Mouse (Mus musculus) Patski (cell line): ENCODE data around the gene Slc6a11. TPM values are rescaled to one million over a fixed set of nuclear protein-coding genes. Genes with fewer than 3 reads are reported as not detected.

Source experiments
- ATAC-seq: fragments of 100-300 bp; one replicate; pipeline ENCODE4 v1.8.0; 2021
- CTCF ChIA-PET: fragments of 350-600 bp; sonication (Branson Sonifier 250); formaldehyde crosslinking; loops from one replicate; lab custom pipeline; 2022; ENCODE audit warnings: inconsistent platforms; lab: Charles Lee
- POLR2A ChIA-PET: fragments of 350-600 bp; sonication (Branson Sonifier 250); formaldehyde crosslinking; loops from one replicate; lab custom pipeline; 2022; ENCODE audit warnings: antibody characterized with exemption, inconsistent platforms; lab: Charles Lee
- DNase-seq: peaks from one replicate; pipeline ENCODE4 v3.0.0-alpha.2; 2011; ENCODE audit warnings: low read depth, low spot score
- H3K27me3 ChIP-seq: fragments of 371-371 bp; one replicate; pipeline ENCODE4 v1.5.1; 2021
- CTCF ChIP-seq: fragments of 100-300 bp; IDR thresholded peaks from one replicate; pipeline ENCODE4 v1.5.1; 2021
- in situ Hi-C: fragments of 300-500 bp; cut with MboI; formaldehyde crosslinking; loops from 3 replicates; pipeline ENCODE4 v1.11.1; 2018; ENCODE audit warnings: low pct_unique_long_range_greater_than_20kb, mixed read lengths
- polyA plus RNA-seq: library from polyadenylated mRNA; unstranded; gene quantifications from one replicate; pipeline ENCODE4 v1.2.3, GENCODE M21; 2021

Slc6a11 gene
- polyA plus RNA-seq, 1 experiment from 2014 or later: not detected

DNA sequence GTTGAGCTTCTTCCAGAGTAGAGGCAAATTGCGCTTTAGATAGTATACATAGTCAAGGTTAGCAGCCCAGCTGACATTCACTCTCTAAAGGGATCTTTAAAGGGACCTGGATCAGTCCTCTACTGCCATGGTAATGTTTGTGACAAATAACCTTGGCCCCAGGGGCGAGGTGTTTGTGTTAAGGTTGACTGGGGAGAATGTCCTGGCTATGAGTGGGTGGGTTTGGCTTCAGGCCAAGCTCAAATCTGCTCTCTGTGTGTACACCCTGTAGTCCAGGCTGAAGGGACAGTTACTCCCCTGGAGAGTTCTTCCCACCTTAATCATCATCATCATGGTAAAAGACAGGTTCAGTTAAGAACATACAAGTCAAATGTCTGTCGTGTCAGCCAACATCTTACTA is 97.2 kb downstream of the Slc6a11 start:
- ChIA-PET POLR2A (no interaction called here), CTCF (no interaction called here)
- DNase-seq (no peak), ATAC-seq (no peak)
- H3K27me3 ChIP-seq: peaks cover 14% of the 10 kb centered on the region
- in situ Hi-C loops: no loop called here
- TF ChIP-seq CTCF: no peak

DNA sequence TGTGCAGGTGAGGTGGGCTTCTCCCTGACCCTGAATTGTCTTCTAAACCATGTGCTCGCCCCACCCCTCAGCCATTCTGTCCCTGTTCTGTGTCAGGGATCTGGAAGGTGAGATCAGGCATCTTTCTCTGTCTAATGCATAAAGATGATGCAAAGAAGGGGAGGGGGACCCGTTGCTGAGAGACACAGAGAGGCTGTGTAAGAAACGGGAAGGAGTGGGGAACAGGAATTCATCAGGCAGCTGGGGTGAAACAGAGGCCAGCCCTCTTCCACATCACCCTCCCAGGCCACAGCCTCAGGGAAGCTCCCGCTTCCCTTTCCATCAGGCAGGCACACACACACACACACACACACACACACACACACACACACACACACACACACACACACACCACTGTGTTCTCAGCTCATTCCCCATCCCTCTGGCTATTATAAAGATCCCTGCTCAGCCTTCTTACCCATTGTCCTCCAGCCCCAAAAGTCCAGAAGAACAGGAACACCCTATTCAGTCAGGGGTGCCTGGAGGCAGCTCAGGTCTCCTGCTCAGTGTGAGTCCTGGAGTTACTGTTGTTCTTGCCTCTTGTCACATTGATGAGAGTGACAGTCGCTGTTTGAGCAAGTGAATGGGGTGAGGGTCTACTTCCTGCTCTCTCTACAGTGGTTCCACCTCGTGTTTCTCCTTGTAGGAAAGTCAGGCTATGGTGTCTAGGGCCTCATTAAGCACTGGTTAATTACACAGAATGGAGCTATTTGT is 108.0 kb downstream of the Slc6a11 start:
- in situ Hi-C loops: no loop called here
- ChIA-PET CTCF (interaction anchor here (1.7 kb wide), 1 partner anchor 11 kb away, joined by 5 read pairs; no protein-coding TSS in a partner anchor), POLR2A (no interaction called here)
- TF ChIP-seq CTCF: no peak
- no peak for ATAC-seq
- no peak for DNase-seq
- peaks cover 51% of the 10 kb centered on the region for H3K27me3 ChIP-seq

GRCm38 (mm10) chr6:114245665-114246064 is 114.6 kb downstream of the Slc6a11 start:
- ATAC-seq (no peak), DNase-seq (no peak)
- no peak for TF ChIP-seq CTCF
- in situ Hi-C loops: no loop called here
- CTCF ChIA-PET: no interaction called here
- H3K27me3 ChIP-seq: peaks cover 21% of the 10 kb centered on the region
- POLR2A ChIA-PET: interaction anchor here (0.6 kb wide), 1 partner anchor 16 kb away, joined by 3 read pairs; no protein-coding TSS in a partner anchor

- peak; percentile 61 for ATAC-seq
- in situ Hi-C loops: no loop called here
Observed at GRCm38 (mm10) chr6:114250311-114250710, 119.3 kb downstream of the Slc6a11 start.

GRCm38 (mm10) chr6:114254927-114255326 is 123.9 kb downstream of the Slc6a11 start:
- CTCF ChIA-PET: no interaction called here

More at GRCm38 (mm10) chr6:114250311-114250710, 119.3 kb downstream of the Slc6a11 start:
- peaks cover 11% of the 10 kb centered on the region for H3K27me3 ChIP-seq
- CTCF ChIA-PET: interaction anchor here (1.2 to 1.5 kb wide), 5 partner anchors 8 to 26 kb away, joined by 3 to 5 read pairs (median 4); no protein-coding TSS in a partner anchor
- no peak for DNase-seq
- TF ChIP-seq CTCF: peak; percentile 86
- POLR2A ChIA-PET: no interaction called here

DNA sequence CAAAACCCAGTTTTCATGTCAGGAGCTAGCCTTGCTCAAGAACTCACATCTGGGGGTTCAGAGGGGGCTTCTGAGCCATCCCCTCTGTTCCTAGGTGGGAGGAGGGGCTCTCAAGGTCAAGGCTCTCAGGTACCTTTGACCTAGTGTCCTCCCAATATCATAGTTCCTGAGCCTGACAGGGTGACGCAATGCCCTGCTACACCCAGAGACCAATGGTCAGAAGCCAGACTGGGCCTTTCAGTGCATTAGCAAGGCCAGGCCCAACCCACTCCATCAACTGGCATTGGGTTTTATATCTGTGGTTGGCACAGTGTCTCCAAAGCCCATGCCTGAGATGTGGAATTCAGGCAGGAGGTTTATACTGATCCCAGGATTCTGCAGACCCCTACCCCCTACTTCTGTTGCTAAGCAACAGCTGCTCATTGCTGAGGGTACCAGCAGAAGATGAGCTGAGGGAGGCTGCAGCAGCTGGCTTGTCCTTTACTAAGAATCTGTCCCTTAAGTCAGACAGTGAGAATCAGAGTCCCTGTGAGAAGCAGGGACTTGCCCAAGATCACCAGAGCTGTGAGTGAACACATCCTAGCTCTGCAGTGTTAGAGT is 126.8 kb downstream of the Slc6a11 start:
- ChIA-PET CTCF (no interaction called here), POLR2A (no interaction called here)
- TF ChIP-seq CTCF: no peak
- DNase-seq (no peak), ATAC-seq (no peak)
- in situ Hi-C loops: no loop called here
- H3K27me3 ChIP-seq: peaks cover 4% of the 10 kb centered on the region

More at GRCm38 (mm10) chr6:114254927-114255326, 123.9 kb downstream of the Slc6a11 start:
- no peak for TF ChIP-seq CTCF
- DNase-seq (no peak), ATAC-seq (no peak)
- in situ Hi-C loops: no loop called here
- POLR2A ChIA-PET: no interaction called here
- H3K27me3 ChIP-seq: no peaks in the 10 kb centered on the region

DNA sequence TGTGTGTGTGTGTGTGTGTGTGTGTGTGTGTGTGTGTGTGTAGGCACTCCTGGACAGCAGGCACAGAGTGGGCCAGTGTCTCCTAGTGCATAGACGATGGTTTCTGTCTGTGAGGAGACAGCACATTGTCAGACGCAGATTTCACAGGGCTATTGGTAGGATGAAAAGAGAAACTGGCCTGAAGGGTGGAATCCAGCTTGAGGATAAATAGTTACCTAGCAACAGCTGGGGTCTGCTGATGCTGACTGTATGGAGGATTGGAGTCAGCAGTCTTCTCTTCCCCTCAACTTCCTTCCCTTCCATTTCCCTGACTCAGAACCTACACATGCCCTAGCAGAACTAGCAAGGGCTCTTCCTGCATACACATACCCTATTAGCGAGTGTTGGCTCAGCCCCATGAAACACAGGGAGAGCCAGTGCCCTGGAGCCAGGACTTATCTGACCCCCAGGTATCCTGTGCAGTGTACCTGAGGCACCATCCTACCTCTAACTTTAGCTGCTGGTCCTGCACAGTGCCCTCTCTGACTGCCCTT is 127.7 kb downstream of the Slc6a11 start:
- ChIA-PET CTCF (no interaction called here), POLR2A (no interaction called here)
- ATAC-seq (no peak), DNase-seq (no peak)
- TF ChIP-seq CTCF: no peak
- H3K27me3 ChIP-seq: peaks cover 5% of the 10 kb centered on the region
- in situ Hi-C loops: no loop called here

GRCm38 (mm10) chr6:114261609-114262008 is 130.6 kb downstream of the Slc6a11 start:
- no peak for ATAC-seq
- no peak for DNase-seq
- peaks cover 11% of the 10 kb centered on the region for H3K27me3 ChIP-seq
- TF ChIP-seq CTCF: no peak
- POLR2A ChIA-PET: interaction anchor here (0.5 kb wide), 1 partner anchor 16 kb away, joined by 3 read pairs; no protein-coding TSS in a partner anchor
- CTCF ChIA-PET: no interaction called here
- in situ Hi-C loops: no loop called here

GRCm38 (mm10) chr6:114264010-114264409 is 133.0 kb downstream of the Slc6a11 start:
- peaks cover 11% of the 10 kb centered on the region for H3K27me3 ChIP-seq
- CTCF ChIA-PET: no interaction called here
- in situ Hi-C loops: no loop called here
- TF ChIP-seq CTCF: no peak
- DNase-seq (no peak), ATAC-seq (no peak)
- POLR2A ChIA-PET: no interaction called here

GRCm38 (mm10) chr6:114264426-114264825 is 133.4 kb downstream of the Slc6a11 start:
- POLR2A ChIA-PET: no interaction called here
- TF ChIP-seq CTCF: no peak
- CTCF ChIA-PET: no interaction called here
- DNase-seq (no peak), ATAC-seq (no peak)
- in situ Hi-C loops: no loop called here
- peaks cover 11% of the 10 kb centered on the region for H3K27me3 ChIP-seq

GRCm38 (mm10) chr6:114266273-114266672 is 135.2 kb downstream of the Slc6a11 start:
- no peak for TF ChIP-seq CTCF
- CTCF ChIA-PET: no interaction called here
- DNase-seq (no peak), ATAC-seq (no peak)
- H3K27me3 ChIP-seq: peaks cover 11% of the 10 kb centered on the region
- POLR2A ChIA-PET: no interaction called here
- in situ Hi-C loops: no loop called here
